Mouse (Mus musculus) hindbrain, embryonic 13.5 days (tissue): Measurements from ENCODE around the gene Cyp2j5. TPM values are rescaled to one million over a fixed set of nuclear protein-coding genes. Genes with fewer than 3 reads are reported as not detected.
"Not testable (repeated sequence)": the region's sequence is repeated elsewhere in the genome, so short reads cannot be mapped to it uniquely, and the experiment has no call there.

Experiments used
- ATAC-seq: fragments of 200-750 bp; cut with Nextera tagmentation; 2 replicates; pipeline ENCODE4 v1.8.0; 2017; ENCODE audit warnings: moderate TSS enrichment; ENCODE audit not compliant: low FRiP score
- H3K27ac ChIP-seq: fragments of 300-500 bp; sonication (generic); 2 replicates; pipeline ENCODE4 v1.5.1; 2015; ENCODE audit warnings: inconsistent platforms, mild to moderate bottlenecking, moderate library complexity
- H3K27me3 ChIP-seq: fragments of 300-500 bp; sonication (generic); 2 replicates; pipeline ENCODE4 v1.6.1; 2015; ENCODE audit warnings: mild to moderate bottlenecking, inconsistent platforms
- H3K36me3 ChIP-seq: fragments of 300-500 bp; sonication (generic); 2 replicates; pipeline ENCODE4 v1.6.1; 2015; ENCODE audit warnings: mild to moderate bottlenecking, inconsistent platforms
- H3K4me1 ChIP-seq: fragments of 300-500 bp; sonication (generic); replicated peaks from 2 replicates; pipeline ENCODE4 v1.6.1; 2015; ENCODE audit warnings: inconsistent platforms
- H3K4me2 ChIP-seq: fragments of 300-500 bp; sonication (generic); 2 replicates; pipeline ENCODE4 v1.6.1; 2015; ENCODE audit warnings: inconsistent platforms, mild to moderate bottlenecking, moderate library complexity
- H3K4me3 ChIP-seq: fragments of 300-500 bp; sonication (generic); 2 replicates; pipeline ENCODE4 v1.5.1; 2015; ENCODE audit warnings: mild to moderate bottlenecking, inconsistent platforms
- H3K9ac ChIP-seq: fragments of 300-500 bp; sonication (generic); 2 replicates; pipeline ENCODE4 v1.6.1; 2015; ENCODE audit warnings: mild to moderate bottlenecking, inconsistent platforms
- H3K9me3 ChIP-seq: fragments of 300-500 bp; sonication (generic); 2 replicates; pipeline ENCODE4 v1.6.1; 2016; ENCODE audit warnings: inconsistent platforms
- WGBS: fragments of 180-500 bp; shearing (Covaris S2); methylation state at CpG from one replicate; pipeline ENCODE4 v1.1.7; 2015; 5-methylcytosine and 5-hydroxymethylcytosine counted together
- polyA plus RNA-seq: library from polyadenylated mRNA; unstranded; fragments of >200 nt; fragmentation: Nextera tagmentation; extraction: Ambion mirVana; gene quantifications from 2 replicates; pipeline ENCODE4 v1.2.1, GENCODE M21; 2015

The Cyp2j5 gene
- polyA plus RNA-seq, 1 experiment from 2014 or later, result not detected

- ATAC-seq, result peak; percentile 74
- no peaks in the 10 kb centered on the region for H3K36me3 ChIP-seq
- H3K27ac ChIP-seq, result no peak overlapping the region
- no peak overlapping the region for H3K9ac ChIP-seq
- H3K4me3 ChIP-seq, result peak overlapping the region; percentile 37; the same call in 1 of the 2 replicates
- H3K27me3 ChIP-seq, result no peaks in the 10 kb centered on the region
- no peaks in the 10 kb centered on the region for H3K9me3 ChIP-seq
- peaks cover 8% of the 10 kb centered on the region for H3K4me1 ChIP-seq
- peak overlapping the region; percentile 61 for H3K4me2 ChIP-seq
- WGBS, result 28% methylated on average over 4 of the region's 4 CpGs
These were observed 72.2 kb downstream of the Cyp2j5 start for GRCm38 (mm10) chr4:96591791-96592150.

GRCm38 (mm10) chr4:96590911-96591790 is 72.8 kb downstream of the Cyp2j5 start, which contains the start of gene Cyp2j9:
Cyp2j9 (minus strand) TSS chr4:96591578.
- H3K9ac ChIP-seq, result peak within 1 kb of the TSS; percentile 63
- WGBS, result 12% methylated on average over 18 of the region's 18 CpGs
- H3K27me3 ChIP-seq, result no peaks in the 10 kb centered on the region
- H3K36me3 ChIP-seq, result no peaks in the 10 kb centered on the region
- peak; percentile 91 for ATAC-seq
- H3K27ac ChIP-seq, result peak within 1 kb of the TSS; percentile 67
- peaks cover 8% of the 10 kb centered on the region for H3K4me1 ChIP-seq
- H3K4me2 ChIP-seq, result peak within 1 kb of the TSS; percentile 61
- H3K9me3 ChIP-seq, result no peaks in the 10 kb centered on the region
- H3K4me3 ChIP-seq, result peak within 1 kb of the TSS; percentile 37

GRCm38 (mm10) chr4:96581425-96582088 is 82.4 kb downstream of the Cyp2j5 start:
- 64% methylated on average over 1 of the region's 1 CpGs for WGBS
- H3K27ac ChIP-seq, result no peak overlapping the region
- H3K36me3 ChIP-seq, result no peaks in the 10 kb centered on the region
- no peak overlapping the region for H3K9ac ChIP-seq
- H3K4me1 ChIP-seq, result no peaks in the 10 kb centered on the region
- H3K9me3 ChIP-seq, result no peaks in the 10 kb centered on the region
- no peak for ATAC-seq
- H3K27me3 ChIP-seq, result no peaks in the 10 kb centered on the region
- H3K4me2 ChIP-seq, result no peak overlapping the region
- no peak overlapping the region for H3K4me3 ChIP-seq

- not testable (repeated sequence) for H3K27me3 ChIP-seq, ATAC-seq, H3K27ac ChIP-seq, H3K4me2 ChIP-seq, H3K9me3 ChIP-seq, H3K36me3 ChIP-seq, H3K9ac ChIP-seq, H3K4me3 ChIP-seq, H3K4me1 ChIP-seq
- 63% methylated on average over 6 of the region's 6 CpGs for WGBS
These were observed 83.6 kb downstream of the Cyp2j5 start for GRCm38 (mm10) chr4:96580351-96580750.

Other genes with a start within 250 kb of the Cyp2j5 start
- not detected in 2 replicates for gene Cyp2j8, start 156.8 kb downstream of the Cyp2j5 start, polyA plus RNA-seq
- gene Cyp2j6, start 110.5 kb downstream of the Cyp2j5 start, polyA plus RNA-seq, result 6.0 and 6.1 TPM in 2 replicates
- gene Cyp2j9, start 72.6 kb downstream of the Cyp2j5 start, polyA plus RNA-seq, result 4.5 and 5.1 TPM in 2 replicates
- not detected in 2 replicates for gene Gm12695, start 121.0 kb upstream of the Cyp2j5 start, polyA plus RNA-seq